Mouse (Mus musculus) lung, postnatal 10 days (tissue): ENCODE measurements around the gene Cd2.

ENCODE experiments used
- DNase-seq: peaks from one replicate; pipeline ENCODE4 v3.0.0; 2021

Cd2 gene

DNA sequence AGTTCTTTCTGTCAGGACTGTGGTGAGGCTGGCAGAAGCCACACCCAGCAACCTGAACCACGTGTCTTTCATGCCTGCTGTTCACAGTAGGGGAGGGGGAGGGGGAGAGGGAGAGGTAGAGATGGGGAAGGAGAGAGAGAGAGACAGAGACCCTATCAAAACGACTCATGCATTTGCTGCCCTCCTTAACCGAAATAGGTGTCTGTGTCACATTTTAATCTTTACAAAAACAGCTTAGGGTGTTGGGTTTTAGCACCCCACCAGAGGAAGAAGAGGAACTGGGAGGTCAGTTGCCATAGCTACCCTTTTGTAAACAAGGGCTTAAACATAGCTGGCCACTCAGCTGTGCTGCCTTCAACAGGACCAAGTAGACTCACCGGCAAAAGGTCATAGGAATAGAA is at the start of gene Cd2:
TSS of gene Cd2 (minus strand) at position 29 of the 401 bp plus-strand sequence.
- no peak for DNase-seq

DNA sequence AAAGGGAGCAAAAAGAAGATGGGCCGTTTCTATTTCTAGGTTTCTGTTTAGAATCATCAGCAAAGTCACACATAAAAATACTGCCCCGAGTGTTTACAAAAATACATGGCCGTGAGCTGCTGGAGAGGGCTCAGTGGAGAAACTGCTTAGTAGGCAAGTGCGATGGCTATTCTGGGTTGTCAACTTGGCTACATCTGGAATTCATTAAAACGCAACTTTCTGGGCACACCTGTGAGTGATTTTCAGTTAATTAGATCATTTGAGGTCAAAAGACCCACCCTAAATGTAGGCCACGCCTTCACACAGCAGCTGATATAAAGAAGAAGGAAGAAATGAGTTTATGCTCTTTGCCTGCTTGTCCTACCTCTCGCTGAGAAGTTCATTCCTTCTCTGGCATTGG is 40.9 kb upstream of the Cd2 start:
- DNase-seq = no peak

DNA sequence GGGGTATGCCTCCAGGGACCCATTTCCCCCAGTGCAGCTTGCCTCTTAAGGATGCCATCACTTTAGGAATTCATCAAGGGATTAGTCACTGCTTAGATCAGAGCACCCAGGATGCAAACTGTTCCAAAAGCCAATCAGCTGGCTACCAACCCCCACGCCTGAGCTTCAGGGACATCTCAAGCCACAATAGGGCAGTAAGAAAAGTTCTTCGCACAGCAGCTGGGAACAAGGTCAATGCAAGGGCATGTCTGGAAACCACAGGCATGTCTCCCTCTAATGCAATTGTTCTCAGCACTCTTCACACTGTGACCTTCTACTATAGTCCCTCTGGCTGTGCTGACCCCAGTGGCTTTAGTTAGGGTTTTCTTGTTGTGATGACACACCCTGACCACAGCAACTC is 39.5 kb upstream of the Cd2 start:
- DNase-seq = no peak

DNA sequence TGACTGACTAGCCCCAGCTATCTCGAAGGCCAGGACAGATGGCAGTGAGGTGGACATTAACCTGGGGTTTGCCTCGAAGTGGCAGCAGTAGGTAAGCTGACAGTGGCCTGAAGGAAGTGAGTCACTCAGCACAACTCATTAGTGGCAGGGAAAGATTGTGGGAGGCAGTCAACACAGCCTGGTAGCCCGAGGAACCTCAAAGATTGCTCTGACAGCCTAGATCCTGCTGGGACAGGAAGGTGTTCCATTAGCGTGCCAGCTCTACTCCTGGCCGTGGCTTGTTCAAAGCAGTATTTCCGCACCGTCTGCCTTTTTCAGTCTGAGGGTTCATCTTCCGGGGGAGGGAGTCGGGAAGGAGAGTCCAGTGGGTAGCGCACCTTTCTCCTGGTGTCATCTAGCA is 34.7 kb upstream of the Cd2 start:
- DNase-seq = no peak

DNA sequence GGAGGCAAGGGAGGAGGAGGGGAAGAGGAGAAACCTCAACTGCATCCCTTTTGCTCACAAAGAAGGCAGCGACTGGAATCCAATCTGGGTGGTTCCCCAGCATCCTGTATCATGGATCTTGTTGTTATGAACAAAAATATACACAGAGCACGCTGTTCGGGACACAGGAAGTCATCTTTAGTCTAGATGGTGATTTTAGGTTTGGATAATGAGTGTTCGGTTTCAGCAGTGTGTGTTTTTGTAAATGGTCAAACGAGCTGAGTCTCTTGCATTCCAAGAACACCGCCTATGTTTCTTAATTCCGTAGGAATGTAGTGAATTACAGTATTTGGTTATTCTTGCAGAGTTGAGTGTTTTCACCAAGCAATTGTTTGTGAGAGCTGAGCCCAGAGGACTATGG is 33.1 kb upstream of the Cd2 start:
- no peak for DNase-seq

DNA sequence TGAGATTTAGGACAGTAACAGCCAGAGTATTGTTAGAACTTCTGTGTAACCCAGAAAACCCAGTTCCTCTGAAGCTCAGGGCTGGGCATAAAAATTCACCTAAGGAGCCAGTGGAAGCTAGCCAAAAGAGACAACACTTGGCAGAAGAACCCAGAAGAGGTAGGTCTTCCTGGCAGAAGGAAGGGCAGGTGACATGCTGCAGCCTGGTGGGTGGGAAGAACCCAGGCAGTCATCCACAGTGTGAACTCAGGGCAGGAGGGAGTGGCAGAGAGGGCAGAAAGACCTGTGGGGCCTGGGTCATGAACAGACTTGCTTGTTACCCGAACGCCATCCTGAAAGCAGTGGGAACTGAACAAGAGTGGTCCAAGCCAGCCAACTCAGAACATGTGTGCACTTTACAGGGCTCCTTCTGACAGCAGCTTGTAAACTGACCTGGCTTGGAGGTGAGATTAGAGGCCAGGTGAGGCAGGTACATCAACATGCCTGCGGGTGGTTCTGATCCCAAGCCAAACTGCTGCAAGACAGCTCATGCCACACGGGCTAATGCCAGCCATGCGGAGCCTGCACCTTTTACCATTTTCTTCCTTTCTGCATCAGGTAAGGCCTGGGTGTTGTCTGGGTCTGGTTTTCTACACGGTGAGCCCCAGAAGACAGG is 30.9 kb upstream of the Cd2 start:
- DNase-seq = no peak

DNA sequence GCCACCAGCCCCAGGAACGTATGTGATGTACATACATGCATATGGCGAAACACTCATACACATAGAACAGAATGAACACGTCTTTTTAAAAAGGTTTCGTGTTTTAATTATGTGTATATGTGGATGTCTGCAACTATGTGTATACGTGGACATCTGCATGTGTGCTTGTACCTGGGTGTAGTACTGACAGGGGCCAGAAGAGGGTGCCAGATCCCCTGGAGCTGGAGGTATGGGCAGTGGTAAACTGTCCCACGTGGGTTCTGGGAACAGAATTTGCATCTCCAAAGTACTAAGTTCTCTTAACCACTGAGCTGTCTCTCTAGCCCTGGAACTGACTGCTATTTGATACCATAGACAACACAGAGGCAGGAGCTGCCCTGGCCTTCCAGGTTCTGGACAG is 30.4 kb upstream of the Cd2 start:
- peak; percentile 54 for DNase-seq

DNA sequence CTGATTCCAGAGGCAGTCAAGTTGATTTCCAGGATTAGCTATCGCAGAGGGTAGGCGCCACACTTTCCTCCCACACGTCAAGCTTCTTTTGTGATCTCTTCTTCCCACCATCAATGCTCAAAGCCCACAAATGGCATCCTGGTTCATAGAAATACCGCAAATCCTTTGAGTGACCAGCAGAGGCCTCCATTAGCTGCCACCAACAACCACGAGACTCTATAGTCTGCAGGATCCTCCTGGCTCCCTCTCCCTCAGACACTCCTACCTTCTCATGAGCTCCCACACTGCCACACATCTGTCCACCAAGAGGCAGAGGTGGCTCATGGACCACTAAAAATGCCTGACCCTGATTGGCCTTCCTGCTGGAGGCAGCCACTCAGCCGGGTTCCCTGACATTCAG is 27.2 kb upstream of the Cd2 start:
- DNase-seq = no peak

DNA sequence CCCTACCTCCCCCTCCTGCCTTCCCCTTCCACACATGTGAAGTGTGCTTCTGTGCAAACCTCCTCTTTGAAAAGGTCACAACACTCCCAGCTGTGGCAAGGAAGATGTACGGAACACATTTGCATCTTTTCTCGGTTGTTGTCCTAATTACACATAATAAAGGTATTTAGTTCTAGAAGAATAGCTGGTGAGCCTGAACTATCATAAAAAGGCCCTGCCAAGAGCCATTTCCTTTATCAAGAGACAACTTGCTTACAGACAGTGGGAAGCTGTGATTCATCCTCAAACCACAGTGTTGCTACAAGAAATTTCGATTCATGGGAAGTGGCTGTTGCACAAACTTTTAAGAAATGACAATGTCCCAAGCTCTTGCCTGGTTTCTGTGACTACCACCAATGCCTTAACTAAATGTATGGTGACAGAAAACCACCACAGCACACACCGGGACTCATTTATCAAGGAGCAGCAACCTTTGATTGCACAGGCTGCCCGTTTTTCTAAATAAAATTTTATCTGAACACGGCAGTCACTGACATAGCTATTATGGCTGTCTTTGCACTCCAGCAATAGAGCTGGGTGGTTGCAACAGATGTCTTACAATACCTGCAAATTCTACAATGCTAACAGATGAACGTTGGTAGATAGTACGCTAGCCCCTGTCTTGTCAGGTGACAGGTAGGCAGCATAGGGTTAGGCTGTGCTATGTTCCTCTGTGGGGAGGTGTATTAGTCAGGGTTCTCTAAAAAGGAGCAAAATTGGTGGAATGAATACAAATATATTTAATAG is 25.7 kb upstream of the Cd2 start:
- no peak for DNase-seq

DNA sequence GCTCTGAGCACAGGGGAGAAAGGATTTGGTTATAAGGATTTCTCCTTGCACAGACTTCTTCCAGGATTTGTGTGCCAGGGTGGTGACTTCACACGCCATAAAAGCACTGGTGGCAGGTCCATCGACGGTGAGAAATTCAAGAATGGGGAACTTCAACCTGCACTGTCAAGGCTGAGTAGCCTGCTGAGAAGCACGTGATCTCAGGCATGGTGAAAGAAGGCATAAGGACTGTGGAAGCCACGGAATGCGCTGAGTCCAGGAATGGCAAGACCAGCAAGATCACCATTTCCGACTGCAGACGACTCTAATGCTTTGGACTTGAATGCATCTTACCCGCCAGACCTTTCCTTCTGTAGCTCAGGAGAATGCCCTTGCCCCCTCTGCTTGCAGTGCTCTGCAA is 23.2 kb upstream of the Cd2 start:
- DNase-seq = no peak

DNA sequence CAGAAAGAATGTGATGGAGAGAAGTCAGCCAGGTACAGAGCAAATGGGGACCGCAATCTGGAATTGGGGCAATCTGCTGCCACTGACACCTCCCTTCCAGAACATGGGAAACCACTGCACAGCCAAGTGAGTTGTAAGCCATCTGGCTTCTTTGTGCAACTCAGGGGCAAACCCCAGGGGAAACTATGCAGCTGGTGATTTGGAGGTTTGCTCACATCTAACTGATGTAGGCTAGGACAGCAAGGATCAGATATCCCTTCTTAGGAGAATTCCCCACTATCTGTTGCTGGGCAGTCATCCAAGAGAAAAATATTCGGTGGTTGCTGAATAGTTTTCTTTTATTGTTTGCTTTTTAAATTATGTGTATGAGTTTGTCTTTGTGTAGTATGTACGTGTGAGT is 21.9 kb upstream of the Cd2 start:
- DNase-seq = no peak

DNA sequence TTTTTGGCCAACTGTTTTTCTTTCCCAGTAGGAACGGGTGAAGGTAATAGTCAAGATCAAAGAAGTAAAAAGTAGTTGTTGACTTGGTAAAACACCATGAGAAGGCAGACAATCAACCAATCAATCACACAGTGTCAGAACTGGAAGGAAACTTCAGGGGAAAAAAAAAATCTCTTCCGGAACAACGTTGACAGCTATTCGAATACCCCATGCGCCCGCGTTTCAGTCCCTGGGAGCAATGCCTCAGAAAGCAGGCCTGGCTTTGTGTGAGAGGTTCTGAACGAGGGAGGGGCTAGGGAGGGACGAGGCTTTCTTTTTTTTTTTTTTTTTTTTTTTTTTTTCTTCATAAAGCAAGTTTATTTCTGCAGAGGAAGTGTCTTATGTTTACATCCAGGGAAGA is 18.4 kb upstream of the Cd2 start:
- no peak for DNase-seq

DNA sequence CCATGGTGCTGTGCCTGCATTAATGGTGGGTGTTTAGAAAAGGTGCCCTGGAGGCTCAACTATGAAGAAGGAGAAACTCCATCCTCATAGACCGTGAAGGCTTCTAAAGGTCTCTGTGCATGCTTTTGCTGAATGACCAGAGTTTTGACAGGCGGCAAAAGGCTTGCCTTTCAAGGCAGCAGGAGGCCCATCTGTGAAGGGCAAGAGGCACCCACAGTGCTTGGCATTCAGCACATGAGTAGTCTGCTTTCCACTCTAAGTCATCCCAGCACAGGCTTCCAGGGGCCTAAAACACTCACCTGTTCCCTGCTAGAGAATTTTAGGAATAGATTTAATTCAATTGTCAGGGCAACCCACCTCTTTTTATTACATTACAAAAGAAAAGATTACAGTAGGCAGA is 17.3 kb upstream of the Cd2 start:
- DNase-seq = no peak

DNA sequence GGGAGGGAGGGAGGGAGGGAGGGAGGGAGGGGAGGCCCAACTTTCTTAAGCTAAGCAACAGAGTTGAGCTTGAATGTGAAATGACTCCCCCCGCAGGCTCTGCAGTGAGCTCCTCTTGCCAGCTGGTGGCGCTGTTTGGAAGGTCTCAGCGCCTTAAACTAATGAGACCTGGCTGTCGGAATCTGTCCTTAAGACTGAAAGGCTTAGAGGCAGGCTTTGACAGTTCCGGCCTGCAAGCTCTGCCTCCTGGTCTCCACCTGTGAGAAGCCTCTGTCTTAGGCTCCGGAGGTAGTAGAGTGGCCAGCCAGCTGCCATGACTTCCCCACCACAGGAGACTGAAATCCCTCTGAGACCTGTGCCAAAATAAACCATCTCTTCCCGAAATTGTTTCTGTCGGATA is 16.4 kb upstream of the Cd2 start:
- DNase-seq = peak; percentile 86

DNA sequence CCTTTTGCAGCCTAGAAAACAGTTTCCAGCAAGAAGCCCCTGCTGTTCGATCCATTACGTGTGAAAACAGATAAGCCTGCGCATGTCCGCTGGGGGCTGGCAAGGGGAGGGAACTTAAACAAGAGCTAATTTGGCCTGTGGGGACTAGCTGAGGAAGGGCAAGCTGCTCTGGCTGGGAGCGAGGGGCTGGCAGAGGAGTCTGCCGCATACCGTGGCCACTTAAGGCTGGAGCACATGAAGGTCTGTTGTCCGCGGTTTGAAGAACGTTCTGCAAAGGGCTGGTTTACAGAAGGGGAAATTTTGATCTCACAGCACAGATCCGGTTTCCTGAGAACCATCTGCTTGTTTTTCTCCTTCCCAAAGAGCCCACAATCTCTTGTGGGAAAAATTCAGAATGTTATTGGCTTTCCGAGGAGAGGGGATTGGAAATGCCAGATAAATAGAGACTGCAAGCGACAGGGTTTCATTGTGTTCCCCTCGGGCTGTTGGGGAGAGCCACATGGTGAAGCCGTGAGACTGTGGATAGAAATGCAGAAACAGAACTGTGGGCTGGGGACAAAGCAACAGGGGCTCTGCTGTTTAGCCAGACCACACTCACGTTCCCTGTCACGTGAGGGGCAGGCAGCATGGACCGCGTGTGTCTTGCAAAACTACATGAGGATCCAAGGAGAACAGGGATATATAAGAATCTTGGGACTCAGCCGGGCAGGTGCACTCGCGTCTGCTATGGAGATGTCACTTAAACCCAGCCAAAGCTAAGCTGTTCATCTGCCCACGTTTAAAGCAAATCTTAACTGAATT is 12.7 kb upstream of the Cd2 start:
- peak; percentile 41 for DNase-seq

DNA sequence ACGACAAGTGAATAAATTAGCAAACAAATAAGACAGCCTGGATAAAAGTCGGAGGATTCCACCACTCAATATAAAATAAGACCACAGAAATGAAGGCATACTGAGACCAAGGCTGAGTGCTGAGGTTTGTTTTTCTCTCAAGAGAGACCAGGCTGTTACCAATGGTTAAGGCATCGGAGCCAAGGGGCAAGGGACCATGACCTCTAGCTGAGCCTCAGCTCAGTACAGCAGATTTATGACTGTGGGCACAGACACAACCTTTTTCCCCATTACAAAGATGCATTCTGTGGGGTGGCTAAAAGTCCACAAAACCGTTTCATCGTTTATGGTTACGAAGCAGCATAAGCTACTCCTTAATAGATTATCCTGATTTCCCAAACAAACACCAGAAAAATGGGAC is 11.9 kb upstream of the Cd2 start:
- no peak for DNase-seq

DNA sequence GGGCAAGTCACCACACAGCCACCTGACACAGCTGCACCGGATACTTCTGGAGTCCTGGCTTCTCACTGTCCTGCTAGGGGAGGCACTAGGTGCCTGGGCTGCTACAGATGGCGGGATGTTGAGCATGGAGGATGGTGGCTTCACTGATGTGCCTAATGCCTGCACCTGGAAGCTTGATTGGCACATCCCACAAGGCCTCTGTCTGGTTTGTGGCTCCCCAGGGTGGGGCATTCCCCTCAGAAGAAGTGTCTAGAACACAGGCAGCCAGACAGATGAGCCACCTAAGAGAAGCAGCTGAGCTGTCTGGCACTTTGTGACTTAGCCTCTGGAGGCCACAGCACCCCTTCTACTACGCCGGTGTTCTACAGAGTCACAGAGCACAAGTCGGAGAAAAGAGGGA is 9.5 kb upstream of the Cd2 start:
- no peak for DNase-seq

DNA sequence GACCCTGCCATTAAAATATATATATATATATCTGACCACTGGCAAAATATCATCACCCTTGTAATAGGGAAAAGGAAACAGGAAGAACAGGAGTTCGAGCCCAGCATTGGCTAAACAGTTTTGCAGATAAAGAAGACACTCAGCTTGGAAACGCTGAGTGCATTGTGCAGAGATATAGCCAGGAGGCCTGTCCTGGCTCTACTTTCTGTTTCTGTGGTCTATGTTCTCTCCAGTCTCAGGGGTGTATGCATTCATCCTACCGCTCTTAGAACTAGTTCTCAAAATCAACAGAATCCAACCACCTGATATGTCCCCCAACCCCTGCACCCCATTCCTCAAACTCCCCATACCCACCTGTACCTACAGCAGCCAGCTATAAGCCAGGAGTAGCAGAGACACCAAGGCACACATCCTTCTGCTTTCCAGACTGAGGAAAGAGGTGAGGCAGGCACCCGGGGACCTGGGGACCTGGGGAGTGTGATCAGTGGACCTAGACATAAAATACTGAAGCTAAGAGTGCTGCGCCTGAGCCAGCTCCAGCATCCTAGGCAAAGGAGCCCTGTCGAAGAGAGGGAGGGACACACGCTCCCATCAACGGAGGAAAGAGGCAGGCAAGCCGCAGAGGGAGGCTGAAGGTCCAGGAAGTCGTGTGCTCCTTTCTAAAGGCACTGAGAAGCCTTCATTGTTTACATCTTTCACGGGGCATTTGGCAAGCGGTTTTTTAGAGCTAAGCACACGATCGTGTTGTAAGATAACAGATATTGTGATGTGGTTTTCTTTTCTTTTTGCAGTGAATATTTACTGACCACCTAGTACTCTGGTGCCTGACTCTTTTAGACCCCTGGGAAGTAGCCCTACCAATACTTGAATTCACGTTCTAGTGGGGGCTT is 8.4 kb upstream of the Cd2 start:
- no peak for DNase-seq

DNA sequence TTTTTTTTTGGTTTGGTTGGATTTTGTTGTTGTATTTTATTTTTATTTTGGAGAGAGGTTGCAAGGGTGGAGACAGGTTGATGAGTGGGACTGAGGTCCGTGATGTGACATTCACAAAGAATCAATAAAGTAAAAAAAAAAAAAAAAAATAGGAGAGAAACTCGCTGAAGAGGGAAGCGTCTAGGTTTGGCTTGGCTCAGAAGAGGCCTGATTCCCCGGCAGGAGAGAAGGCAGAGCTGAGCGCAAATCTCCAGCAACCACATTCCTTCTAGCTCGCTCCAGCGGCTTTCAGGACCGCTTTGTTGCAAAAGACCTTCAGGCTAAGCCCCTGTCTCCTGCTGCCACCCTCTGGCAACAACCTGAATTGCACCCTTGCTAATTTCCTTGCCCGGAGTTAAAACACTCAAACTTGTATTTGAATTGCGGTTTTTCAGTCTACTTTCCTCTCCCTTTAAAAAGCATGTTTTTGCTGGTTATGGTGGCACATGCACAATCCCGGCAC is 7.7 kb upstream of the Cd2 start:
- DNase-seq = peak; percentile 95

DNA sequence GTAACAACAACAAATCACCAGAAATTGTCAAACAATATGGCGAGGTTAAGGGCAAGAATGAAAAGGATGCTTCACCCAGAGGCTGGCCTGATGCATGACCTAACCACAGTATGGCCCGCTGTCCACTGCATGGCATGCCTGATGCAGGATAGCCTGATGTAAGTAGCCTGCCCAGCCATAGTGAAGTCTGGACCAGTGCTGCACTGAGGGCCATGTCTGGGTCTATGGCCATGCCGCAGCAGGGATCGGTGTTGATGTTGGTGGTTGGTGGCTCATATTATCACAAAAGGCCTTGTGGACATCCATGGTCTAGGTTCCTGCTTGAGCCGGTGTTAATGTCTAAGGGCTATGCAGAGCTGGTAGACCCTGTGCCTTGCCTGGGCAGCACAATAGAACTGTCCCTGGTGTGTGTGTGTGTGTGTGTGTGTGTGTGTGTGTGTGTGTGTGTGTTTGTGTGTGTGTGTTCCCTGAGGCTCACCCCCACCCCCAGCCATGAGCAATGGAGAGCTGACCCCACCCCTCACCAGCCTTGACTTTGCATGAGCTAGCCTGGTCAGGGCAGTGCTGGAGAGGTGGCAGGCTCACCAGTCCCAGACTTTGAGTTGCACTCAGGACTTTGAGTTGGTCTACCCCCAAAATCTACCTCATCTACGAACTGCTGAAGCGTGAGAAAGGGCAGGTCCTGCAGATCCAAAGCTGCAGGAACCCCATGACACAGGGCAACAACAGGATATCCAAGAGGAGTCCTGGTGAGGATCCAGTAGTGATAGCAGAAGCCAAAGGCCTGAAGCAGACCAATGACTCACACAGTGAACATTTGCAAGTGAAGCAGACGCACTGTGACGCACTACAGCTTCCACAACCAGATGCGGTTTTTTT is 7.0 kb upstream of the Cd2 start:
- peak; percentile 47 for DNase-seq

DNA sequence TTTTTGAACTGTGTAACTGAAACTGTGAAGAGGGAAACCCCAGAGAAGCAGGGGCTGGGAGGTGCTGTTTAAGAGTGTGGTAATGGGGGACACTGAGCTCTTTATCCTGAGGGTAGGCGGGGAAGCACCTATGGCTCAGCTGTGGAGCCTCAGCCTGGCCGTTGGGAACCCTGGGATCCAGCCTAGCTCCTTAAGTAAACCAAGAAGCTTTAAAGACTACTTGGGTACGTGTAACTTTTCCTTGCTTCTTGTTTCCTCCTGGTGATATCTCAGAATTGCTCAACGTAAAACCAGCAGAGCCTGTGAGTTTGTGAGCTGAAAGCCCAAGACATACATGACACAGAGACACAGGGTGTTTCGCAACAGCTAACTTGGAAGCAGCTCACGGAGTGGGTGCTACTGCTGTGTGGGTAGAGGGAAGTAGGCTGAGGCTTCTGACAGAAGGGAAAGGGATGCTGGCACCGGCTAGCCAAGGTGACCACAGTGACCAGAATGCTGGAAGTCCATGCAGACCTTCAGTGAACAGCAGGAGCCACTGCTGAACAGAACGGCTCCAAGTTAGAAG is 5.9 kb upstream of the Cd2 start:
- DNase-seq = no peak
